Mouse (Mus musculus) myocyte (in vitro differentiated cells): ENCODE results near the gene Nup88.

ENCODE experiments used
- MAX ChIP-seq: IDR thresholded peaks from one replicate; pipeline ENCODE4 v1.6.1; 2011; ENCODE audit warnings: low read depth, mild to moderate bottlenecking, control low read depth
- MYOG ChIP-seq, 3 experiments: IDR thresholded peaks; one replicate each; pipeline ENCODE4 v1.6.1; 2011; ENCODE audit warnings: control low read depth in 2 of 3, low read depth in 2 of 3, mild to moderate bottlenecking in 2 of 3; ENCODE audit not compliant: insufficient read length in 2 of 3, control insufficient read depth in 1 of 3, insufficient read depth in 1 of 3
- POLR2A ChIP-seq: IDR thresholded peaks from one replicate; pipeline ENCODE4 v1.6.1; 2011; ENCODE audit warnings: low read depth, mild to moderate bottlenecking, control low read depth, moderate library complexity; ENCODE audit not compliant: insufficient read length
- POLR2AphosphoS2 ChIP-seq: IDR thresholded peaks from one replicate; pipeline ENCODE4 v1.6.1; 2011; ENCODE audit warnings: low read depth, control low read depth; ENCODE audit not compliant: insufficient read length

- TF ChIP-seq MAX: no peak
- TF ChIP-seq POLR2AphosphoS2: no peak
- no peak for TF ChIP-seq POLR2A
- no peak for TF ChIP-seq MYOG (IDR thresholded peaks at IDR 0.05; ENCODE audit: control insufficient read depth in 1 of 3, insufficient read depth in 1 of 3, insufficient read length in 2 of 3, low read depth in 2 of 3)
Measured at GRCm38 (mm10) chr11:71018416-71019200, 48.8 kb upstream of the Nup88 start.
